Mouse (Mus musculus) cerebellum, postnatal 14 days (tissue): Measurements from ENCODE around the gene Cabp4.
"Not testable (repeated sequence)": the region's sequence is repeated elsewhere in the genome, so short reads cannot be mapped to it uniquely, and the experiment has no call there.

Experiments
- DNase-seq, 2 experiments: peaks; one replicate each; pipeline ENCODE4 v3.0.0; 2021; ENCODE audit warnings: mixed read lengths in 2 of 2

The Cabp4 gene

DNA sequence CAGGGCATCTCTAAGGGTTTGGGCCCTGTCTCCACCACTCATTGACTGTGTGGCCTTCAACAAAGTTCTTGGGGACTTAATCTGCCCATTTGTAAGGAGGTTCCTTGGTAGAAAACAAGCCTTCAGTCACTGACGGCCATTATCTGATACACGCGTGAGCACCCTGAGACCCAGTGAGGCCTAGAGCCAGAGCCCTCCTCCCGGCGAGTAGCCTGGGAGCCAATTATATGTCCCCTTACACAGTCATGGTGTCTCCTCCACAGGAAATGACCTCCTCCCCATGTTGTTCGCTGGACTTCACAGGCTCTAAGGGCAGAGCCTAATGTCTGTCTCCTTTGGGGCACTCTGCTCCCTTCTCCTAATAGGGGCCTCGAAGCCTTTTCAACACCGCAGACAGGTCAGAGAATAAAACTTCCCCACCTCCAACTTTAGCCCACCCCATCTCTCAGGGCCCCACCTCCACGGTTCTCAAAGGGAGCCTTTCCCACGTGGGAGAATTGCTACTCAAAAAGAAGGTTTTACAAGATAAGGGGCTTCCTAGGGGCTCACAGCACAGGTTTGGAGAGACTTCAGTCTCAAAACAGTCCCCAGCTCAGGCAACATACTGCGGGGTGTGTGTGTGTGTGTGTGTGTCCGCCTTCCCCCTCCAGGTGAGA, 2.7 kb upstream of the Cabp4 start:
- no peak for DNase-seq

DNA sequence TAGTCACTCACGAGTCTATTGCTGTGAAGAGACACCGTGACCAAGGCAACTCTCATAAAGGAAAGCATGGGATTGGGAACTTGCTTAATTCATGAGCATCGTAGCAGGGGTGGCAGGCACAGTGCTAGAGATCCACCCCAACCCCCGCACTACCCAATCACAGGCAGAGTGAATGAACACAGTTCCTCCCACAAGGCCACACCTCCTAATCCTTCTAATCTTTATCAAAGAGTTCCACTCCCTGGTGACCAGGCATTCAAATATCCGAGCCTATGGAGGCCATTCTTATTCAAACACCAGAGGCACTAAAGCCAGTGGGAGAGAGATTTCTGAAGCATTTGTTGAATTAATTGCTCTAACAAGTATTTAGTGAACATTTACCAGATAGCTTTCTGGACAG, 2.1 kb upstream of the Cabp4 start:
- no peak for DNase-seq

- no peak for DNase-seq
Measured at GRCm38 (mm10) chr19:4144550-4145498, 991 bp upstream of the Cabp4 start.

DNA sequence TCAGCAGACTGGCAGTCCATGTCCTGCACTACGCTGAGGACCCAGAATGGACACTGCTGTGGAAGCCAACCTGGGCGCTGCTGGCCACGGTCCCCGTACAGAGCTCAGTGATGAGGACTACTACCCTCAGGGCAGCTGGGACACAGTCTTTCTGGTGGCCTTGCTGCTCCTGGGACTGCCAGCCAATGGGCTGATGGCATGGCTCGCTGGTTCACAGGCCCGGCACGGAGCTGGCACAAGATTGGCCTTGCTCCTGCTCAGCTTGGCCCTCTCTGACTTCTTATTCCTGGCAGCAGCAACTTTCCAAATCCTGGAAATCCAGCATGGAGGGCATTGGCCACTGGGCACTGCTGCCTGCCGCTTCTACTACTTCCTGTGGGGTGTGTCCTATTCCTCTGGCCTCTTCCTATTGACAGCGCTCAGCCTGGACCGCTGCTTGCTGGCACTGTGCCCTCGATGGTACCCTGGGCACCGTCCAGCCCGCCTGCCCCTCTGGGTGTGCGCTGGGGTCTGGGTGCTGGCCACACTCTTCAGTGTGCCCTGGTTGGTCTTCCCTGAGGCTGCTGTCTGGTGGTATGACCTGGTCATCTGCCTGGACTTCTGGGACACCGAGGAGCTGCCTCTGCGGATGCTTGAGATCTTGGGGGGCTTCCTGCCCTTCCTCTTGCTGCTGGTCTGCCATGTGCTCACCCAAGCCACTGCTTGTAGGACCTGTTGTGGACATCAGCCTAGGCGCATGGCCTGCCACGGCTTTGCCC, 1.2 kb downstream of the Cabp4 start:
- peak; percentile 47 to 58 for DNase-seq

- no peak for DNase-seq
Measured at GRCm38 (mm10) chr19:4140147-4140546, 3.7 kb downstream of the Cabp4 start.

DNA sequence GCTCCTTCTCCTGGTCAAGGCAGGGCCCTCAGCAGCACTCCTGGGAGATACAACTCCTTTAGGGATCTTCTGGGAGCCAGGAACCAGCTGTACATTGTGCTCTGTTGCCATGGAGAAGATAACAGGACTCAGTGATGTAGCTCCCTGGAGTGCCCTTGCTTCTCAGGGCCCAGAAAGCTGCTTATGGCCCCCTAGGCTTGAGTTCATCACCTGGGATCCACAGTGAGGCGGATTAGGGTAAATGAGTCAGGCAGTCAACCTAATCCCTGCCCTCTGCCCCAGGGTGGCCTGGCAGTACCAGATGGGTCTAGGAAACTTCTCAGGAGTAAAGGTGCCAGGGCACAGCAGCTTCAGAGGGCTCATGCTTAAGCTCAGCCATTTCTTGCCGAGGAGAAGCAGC, 4.4 kb downstream of the Cabp4 start, which contains the start of gene Gpr152:
Gene Gpr152, plus strand, starts transcription at position 342 of the 400 bp plus-strand sequence.
- no peak for DNase-seq

- no peak for DNase-seq
Measured at GRCm38 (mm10) chr19:4137913-4138312, 5.9 kb downstream of the Cabp4 start.

- no peak for DNase-seq
Measured at GRCm38 (mm10) chr19:4136463-4136862, 7.4 kb downstream of the Cabp4 start.

DNA sequence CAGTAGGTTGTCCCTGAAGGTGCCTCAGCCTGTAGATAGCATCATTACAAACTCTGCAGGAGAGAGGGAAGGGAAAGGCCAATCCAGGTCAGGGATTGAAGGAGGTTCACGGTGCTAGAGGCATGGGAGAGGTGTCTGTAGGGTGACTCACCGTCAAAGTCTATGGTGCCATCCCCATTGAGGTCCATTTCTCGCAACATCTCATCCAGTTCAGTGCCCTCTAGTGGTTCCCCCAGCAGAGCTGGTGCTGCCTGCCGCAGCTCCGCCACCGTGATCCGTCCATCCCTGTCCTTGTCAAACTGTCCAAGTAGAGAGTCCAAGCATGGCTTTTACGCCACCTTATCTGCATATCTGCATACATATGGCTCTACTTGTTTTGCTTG, 7.9 kb downstream of the Cabp4 start:
- peak in 1 of 2 experiments; percentile 20 for DNase-seq

- DNase-seq: not testable (repeated sequence)
Measured at GRCm38 (mm10) chr19:4135229-4135962, 8.4 kb downstream of the Cabp4 start.

DNA sequence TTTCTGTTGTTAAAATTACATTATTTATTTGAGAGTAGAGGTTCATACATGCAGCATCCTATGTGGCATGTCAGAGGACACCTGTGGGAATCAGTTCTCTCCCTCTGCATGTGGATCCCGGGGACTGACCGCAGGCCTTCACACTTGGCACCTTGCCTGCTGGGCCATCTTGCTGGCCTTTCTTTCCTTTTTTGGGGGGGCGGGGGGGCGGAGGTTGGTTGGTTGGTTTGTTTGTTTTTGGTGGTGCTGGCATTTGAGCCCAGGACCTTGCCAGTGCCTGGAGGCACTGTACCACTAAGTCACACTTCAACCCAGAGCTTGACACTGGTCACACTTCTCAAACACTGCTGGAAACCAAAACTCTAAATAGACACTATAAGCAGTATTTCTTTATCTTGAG, 9.5 kb downstream of the Cabp4 start:
- no peak for DNase-seq

GRCm38 (mm10) chr19:4131768-4132167, 12.1 kb downstream of the Cabp4 start:
- no peak for DNase-seq

GRCm38 (mm10) chr19:4131075-4131474, 12.8 kb downstream of the Cabp4 start:
- no peak for DNase-seq

GRCm38 (mm10) chr19:4130106-4130505, 13.7 kb downstream of the Cabp4 start:
- DNase-seq: no peak

DNA sequence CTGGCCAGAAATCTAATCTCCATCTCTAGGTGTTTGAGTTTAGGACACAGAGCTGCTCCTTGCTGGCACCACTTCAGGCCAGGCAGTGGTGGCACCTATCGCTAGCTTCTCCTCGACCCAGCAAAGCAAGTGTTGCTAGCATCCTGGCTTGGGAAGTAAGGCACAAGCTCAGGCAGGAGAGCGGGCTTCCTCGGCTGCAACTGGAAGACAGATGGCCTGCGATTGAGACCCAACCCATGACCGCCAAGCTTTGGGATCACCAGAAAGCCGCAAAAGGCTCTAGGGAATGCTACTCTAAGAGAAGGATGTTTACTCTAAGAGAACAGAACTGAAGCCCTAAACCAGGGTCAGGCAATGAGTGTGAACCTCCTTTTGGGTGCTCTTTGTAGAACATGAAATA, 14.4 kb downstream of the Cabp4 start:
- no peak for DNase-seq

- no peak for DNase-seq
Measured at GRCm38 (mm10) chr19:4126759-4127495, 16.9 kb downstream of the Cabp4 start.

DNA sequence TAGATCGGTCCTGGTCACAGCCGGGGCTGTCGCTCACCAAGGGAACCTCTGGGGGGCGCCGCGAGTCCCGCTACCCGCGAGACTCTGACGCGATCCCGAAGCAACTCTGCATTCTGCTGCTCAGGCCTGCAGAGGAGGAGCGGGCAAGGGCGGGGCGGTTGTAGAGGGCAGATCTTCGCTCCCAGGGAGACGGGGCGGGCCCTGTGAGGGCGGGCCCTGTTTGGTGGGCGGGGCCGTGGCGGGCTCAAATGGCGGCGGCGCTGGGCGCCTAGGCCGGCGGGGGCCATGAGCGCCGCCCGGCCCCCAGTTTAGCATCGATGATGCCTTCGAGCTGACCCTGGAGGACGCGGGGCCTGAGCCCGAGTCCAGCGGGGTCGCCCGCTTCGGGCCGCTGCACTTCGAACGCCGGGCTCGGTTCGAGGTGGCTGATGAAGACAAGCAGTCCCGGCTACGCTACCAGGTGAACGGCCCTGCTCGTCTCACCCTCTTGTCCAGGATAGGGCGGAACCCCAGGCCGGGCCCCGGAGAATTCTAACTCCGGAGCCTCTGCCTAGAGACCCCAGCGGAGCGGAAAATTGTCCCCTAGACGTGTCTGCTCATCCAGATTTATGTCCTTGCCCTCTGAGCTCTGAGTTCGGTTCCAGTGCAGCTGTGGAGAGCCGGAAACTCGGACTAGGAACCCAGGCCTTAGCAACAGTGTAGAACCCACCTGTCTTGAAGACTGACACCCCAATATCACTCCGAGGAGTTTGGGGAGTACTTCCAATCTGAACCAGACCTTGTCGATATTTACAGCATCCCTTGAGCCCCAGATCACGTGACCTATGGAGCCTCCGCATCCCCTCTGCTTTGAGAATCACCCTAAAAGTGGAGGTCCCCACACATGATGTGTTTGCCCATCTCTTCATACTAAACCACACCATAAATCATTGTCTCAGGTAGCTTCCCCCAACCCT, 17.8 kb downstream of the Cabp4 start, which contains the start of gene Aip:
Gene Aip, minus strand, starts transcription at position 118 of the 956 bp plus-strand sequence.
- DNase-seq: peak; percentile 98 to 99

DNA sequence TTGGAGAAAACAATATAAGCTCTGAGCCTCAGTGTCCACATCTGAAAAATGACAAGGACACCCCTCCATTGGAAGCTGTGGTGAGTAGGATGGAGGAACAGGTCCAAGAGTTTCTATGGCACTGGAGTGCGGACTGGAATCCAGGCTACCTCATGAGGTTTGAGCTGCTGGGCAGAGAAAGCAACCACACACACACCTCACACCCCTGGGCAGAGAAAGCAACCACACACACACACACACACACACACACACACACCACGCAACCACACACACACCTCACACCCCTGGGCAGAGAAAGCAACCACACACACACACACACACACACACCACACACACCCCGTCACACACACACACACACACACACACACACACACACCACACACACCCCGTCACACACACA, 18.6 kb downstream of the Cabp4 start:
- not testable (repeated sequence) for DNase-seq

GRCm38 (mm10) chr19:4124432-4124831, 19.4 kb downstream of the Cabp4 start:
- DNase-seq: no peak
